Mouse (Mus musculus) adipocyte (in vitro differentiated cells): ENCODE measurements at regions not wholly inside any gene's neighbourhood (a gene's known extent, or its start where the extent isn't known, plus 50 kb on each side); places are given as distances from the start of the nearest gene placed in this dataset.

Source experiments
- DNase-seq: peaks from one replicate; pipeline ENCODE4 v3.0.0-alpha.2; 2016; ENCODE audit warnings: low spot score

GRCm38 (mm10) chr10:118711529-118711928, 158.5 kb downstream of the Dyrk2 start:
- DNase-seq = no peak

DNA sequence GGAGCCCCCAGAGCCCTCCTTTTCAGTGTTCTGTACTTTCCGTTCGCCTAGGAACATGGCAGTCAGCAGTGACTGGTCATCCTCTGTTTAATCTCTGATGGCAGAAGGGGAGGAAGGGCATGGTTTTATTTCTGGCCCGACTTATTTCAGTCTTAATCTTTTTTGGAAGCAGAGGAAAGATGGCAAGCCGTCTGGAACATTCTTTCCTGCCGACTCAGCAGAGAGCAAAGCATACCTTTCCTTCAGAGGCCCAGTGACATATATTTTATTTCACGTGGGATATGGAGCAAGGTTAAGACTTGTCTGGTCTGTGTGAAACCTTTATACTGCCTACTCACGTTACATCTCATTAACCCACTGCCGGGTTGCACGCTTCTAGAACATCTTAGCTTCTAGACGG, 158.1 kb downstream of the Dyrk2 start:
- no peak for DNase-seq

DNA sequence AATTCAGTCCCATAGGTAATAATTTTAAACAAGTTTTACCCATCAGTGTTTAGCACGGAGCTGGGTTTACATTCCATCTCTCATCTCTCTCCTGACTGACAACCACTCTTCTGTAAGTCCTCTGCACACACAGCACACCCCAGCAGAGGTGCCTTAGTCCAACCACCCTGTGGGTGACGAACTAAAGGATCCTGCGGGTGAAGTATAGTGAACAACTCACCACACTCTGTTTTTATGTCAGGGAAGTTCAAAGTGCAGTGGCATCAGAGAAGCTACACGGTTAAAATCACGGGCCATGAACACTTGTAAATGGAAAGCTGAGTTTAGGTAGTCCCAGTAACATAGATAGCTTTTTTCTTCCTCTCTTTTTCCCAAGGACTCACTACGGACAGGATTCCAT, 157.1 kb downstream of the Dyrk2 start:
- DNase-seq = no peak

- DNase-seq = no peak
Measured at GRCm38 (mm10) chr10:118714179-118714581, 155.8 kb downstream of the Dyrk2 start.

- no peak for DNase-seq
Measured at GRCm38 (mm10) chr10:118714595-118714994, 155.4 kb downstream of the Dyrk2 start.

DNA sequence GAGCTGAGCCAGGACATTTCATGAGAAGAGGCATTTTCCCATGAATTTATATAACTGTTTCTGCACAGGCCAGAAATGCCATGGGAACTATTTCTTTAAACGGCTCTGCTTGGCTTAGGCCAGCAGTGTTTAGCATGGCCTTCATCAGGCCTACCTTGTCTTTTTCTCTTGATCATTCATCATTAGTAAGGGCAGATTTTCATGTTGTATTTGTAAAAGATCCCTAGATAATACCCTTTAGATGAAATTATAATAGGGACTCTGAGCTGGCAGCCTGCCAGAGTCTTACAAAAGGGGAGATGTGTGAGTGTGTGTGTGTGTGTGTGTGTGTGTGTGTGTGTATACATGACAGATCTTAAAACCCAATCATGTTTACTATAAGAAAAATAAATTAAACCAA, 149.4 kb downstream of the Dyrk2 start:
- peak; percentile 3 for DNase-seq

DNA sequence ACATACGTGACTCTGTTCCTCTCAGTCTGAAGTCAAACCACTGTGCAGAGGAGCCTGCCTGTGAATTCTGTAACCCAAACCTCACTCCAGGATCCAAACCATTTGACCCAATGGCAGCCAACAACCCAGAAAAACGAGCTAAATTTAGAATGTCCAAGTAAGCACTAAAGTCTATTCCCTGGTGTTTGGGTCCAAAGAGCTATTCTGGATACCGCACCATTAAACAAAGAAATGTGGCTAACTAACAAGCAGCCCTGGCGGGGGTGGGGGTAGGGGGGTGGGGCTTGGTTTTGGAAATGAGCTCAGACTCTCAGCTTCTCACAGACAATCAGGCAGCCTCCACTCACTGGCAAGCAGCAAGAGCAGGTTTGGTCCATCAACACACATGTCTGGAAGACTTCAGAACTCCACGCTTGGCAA, 147.9 kb downstream of the Dyrk2 start:
- peak; percentile 3 for DNase-seq

DNA sequence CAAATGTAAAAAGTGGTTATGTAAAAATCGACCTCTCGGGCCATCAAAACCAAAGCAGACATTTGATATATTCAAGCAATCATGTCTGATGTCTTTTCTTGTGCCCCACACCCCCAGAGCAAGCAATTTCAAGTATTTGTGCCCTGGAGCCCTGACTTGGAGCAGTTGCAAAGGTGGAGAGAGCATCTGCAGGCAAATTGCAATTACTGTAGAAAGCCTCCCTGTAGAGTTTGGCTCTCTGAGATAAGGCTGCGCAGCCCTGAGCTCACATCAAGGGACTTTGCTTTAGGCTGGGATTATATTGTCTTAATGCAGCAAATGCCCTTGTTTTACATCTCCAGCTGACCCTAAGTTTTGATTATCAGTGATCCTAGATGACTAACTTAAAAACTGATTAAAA, 147.3 kb downstream of the Dyrk2 start:
- no peak for DNase-seq

- DNase-seq = no peak
Measured at GRCm38 (mm10) chr10:118736093-118736492, 133.9 kb downstream of the Dyrk2 start.

DNA sequence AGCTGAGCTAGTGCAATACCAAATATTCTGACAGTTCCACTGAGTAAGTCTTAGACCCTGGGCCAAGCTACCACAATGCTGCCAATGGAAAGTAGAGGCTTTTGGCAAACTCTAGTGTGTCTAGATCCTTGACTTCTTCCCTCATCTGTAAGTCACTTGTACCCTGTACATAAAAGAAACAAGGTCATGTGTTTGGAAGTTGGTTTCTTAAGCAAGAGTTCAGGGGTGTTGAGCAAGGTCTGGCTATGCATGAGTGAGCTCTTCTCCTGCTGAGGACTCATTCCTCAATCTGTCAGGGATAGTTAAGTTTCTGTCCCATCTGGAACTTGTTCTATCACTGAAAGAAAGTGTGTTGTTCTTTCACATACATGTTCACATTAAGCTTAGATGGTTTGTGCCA, 132.9 kb downstream of the Dyrk2 start:
- peak; percentile 51 for DNase-seq

- no peak for DNase-seq
Measured at GRCm38 (mm10) chr10:118739849-118740481, 130.0 kb downstream of the Dyrk2 start.

GRCm38 (mm10) chr10:118743831-118744230, 126.2 kb downstream of the Dyrk2 start:
- DNase-seq = no peak

GRCm38 (mm10) chr10:118746719-118747395, 123.2 kb downstream of the Dyrk2 start:
- no peak for DNase-seq

GRCm38 (mm10) chr10:118749039-118749438, 121.0 kb downstream of the Dyrk2 start:
- DNase-seq = no peak

DNA sequence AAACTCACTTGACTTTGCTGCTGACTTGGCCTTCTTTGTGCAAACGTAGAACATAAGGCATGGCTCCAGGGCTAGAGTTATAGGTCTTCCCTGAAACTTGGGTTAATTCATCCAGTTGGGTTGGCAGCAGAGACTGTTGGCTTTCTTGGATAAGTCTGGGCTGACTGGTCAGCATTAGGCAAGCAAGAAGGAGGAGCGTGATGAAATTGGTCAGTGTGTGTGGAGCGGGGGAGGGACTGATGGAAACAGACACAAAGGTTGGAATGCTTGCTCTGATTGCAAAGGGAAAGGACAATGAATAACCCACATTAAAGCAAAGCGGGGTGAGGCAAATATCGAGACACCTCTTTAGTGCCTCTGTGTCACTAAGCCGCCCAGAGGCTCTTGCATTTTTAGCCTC, 120.3 kb downstream of the Dyrk2 start:
- peak; percentile 83 for DNase-seq

GRCm38 (mm10) chr10:118751110-118751509, 118.9 kb downstream of the Dyrk2 start:
- peak; percentile 48 for DNase-seq

GRCm38 (mm10) chr10:118753061-118753775, 116.8 kb downstream of the Dyrk2 start:
- peak; percentile 37 for DNase-seq

DNA sequence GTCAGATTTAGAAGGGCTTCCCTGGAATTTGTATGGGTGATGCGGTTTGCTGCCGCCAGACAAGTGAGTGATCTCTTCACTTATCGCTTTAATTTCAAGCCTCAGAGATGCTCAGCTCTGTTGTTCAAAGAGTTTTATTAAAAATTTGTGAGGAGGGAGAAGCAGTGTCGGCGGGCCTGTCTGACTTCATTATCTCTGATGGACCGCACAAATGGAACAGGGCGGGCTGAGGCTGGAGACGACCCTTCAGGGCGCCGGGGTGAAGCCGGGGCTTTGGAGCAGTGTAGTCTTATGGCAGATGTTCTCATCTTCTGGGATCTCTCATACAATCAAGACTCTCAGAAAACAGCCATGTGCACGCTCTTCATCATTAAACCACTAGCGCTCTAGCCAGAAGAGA, 115.2 kb downstream of the Dyrk2 start:
- no peak for DNase-seq

- DNase-seq = peak; percentile 9
Measured at GRCm38 (mm10) chr10:118758825-118759471, 111.1 kb downstream of the Dyrk2 start.

DNA sequence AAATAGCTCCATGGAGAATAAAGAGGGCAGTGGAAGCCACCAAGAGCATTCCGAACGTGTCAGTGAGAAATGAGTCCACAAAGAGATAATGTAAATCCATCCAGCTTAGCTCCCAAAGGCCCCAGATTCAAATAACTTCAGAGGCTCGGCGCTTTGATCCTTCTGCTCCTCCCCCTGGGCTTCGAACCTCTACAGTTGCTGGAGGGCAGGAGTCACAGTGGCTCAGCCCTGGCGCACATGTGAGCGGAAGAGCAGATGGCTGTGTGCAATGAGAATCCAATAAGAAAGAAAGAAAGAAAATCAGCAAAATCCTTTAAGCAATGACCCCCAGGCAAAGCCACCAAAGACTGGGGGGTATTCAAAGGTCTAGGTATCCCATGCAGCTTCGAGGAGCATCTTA, 109.6 kb downstream of the Dyrk2 start:
- no peak for DNase-seq

DNA sequence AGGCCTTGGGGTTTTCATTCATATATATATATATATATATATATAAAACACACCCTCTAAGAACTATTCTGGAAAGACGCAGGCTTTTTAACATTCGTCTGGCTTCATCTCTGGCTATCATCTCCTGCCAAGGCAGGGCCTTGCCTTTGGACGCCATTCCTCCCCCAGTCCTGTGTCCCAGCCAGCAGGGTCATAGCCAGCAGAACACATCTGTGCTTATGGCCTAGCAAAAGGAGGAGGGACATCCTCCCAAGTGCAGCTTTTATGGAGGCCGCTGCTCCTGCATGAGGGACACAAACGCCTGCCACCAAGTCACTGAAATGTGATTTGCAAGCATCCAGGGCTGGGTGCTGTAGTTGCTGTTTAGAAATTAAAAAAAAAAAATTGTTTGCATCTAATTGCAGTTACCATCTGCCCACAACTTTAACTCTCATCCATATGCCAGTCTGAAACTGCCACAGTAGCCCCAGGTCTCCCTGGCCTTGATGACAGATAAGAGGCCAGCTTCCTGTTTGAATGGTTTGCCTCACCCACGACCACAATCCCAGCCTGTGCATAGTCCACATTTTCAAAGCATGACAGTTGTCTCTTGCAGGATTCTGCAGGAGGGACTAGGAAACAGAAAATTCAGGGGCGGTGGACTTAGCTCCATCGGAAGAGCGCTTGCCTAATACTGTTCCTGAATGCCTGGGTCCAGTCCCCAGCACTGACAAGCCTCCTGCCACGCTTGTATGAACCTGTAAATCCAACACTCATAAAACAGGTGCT, 108.7 kb downstream of the Dyrk2 start:
- DNase-seq = peak; percentile 19

DNA sequence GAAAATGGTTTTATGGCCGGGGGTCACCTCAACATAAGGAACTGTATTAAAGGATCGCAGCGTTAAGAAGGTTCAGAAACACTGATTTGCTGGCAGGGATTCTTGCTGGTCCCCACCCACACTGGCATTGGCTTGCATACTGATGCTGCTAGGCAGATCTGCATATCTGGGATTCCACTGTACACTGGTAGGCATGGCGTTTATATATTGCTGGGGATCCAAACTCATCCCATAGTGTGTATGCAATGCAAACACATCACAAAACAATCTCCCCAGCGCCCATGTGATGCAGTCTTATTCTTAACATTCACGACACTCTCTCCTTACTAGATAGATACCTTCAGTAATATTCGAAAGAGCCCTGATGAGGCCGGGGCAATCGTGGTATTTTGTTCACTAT, 105.0 kb downstream of the Dyrk2 start:
- no peak for DNase-seq
